Mouse (Mus musculus): ENCODE data around the gene Asb10. TPM values are rescaled to one million over a fixed set of nuclear protein-coding genes. Genes with fewer than 3 reads are reported as not detected.

Asb10 gene
- polyA plus RNA-seq (2012; rRNA removed; ENCODE audit: low replicate concordance), result 0.86 and 2.5 TPM in 2 replicates

GRCm38 (mm10) chr5:24540387-24541143 lies at the start of gene Asb10:
Asb10 (minus strand) TSS chr5:24540978.

DNA sequence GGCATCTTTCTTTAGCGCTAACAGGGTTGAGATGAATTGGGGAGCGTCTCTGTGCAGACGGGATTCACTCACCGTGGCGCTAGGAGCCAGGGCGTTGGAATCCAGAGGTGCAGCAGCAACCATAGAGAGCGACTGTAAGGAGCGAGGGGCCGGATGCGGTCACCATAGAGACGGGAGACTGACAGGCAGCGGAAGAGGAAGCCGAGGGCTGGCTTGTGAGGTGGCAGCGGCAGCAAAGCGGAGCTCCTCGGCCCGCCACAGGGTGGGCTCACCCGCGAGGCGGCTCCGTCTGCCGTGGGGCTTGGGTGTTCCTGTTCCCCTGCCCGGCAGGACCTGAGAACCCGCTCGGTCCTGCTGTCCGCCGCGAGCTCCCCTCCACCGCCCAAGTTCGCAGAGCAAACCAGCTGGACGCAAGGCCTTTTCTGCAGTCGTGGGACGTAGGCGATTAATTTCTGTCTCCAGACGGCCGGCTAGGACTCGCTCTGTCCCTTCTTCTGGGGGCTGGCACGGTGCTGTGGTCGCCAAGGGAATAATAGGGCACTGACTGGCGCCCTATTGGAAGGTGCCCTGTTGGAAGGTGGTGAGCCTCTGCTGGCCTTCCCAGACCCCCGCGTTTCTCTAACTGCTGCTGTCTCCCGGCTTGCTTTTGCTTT lies 45.9 kb upstream of the Asb10 start, which contains the start of gene Chpf2:
Chpf2 (plus strand) TSS at position 195 of the 653 bp plus-strand sequence.

DNA sequence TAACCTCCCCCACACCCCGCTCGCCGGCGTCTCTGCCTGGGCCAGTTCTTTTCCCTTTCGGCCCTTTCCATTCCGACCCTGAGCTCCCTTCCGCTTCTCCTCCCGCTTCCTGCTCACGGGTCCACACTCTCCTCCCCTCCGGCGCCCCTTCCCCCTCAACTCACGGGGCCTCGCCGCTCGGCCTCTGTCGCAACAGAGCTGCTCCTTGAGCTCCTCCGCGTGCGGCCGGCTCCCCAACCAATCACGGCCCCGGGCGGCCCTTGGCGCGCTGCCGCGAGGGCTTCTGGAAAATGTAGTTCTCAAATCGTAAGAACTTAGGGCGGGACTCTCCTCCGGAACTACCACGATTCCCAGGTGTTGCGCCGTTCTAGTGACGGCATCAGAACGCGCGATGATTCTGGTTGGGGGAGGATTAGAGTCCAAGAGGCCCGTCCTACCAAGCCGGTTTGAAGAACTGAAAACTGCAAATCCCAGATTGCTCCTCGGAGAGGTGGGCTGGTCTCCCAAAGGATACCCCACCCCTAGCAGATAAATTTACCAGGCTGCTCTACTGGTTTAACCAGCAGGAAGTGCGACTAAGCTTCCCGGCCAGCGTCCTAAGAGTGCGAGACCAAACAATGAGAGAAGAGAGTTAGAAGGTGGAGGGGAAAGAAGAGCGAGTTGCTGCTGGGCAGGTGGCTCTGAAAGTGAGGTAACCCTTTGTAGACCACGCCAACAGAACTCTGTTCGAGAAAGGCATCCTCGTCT lies 36.6 kb upstream of the Asb10 start, which contains the start of gene Abcf2:
Abcf2 (minus strand) TSS at position 285 of the 747 bp plus-strand sequence.

DNA sequence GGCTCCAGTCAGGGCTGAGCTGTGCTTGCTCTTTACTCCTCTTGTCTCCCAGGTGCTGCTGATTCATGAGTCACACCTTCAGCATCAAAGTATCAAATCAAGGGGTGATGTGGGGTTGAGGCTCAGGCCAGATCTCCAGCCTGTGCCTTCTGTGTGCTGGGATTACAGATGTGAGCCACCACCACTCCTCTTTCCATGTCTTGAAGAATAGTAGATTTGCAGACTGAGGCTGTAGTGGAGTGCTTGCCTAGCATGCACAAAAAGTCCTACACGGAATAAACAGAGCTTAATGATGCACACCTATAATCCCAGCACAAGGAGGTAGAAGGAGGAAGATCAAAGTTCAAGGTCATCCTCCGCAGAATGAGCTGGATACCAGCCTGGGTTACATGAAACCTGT lies 15.9 kb upstream of the Asb10 start, which contains the start of gene 4931409K22Rik:
4931409K22Rik (minus strand) TSS at position 101 of the 400 bp plus-strand sequence.

GRCm38 (mm10) chr5:24526889-24527230 lies 13.9 kb downstream of the Asb10 start, which contains the start of gene Gbx1:
Gbx1 (minus strand) TSS chr5:24527202.

Other genes starting within 250 kb of the Asb10 start
- gene Kcnh2, start 189.4 kb downstream of the Asb10 start, polyA plus RNA-seq (2012; rRNA removed; ENCODE audit: low replicate concordance), result 37.6 and 114 TPM in 2 replicates
- 41.6 and 73.0 TPM in 2 replicates for gene Nos3, start 176.2 kb downstream of the Asb10 start, polyA plus RNA-seq (2012; rRNA removed; ENCODE audit: low replicate concordance)
- 1.9 and 4.6 TPM in 2 replicates for gene Atg9b, start 148.8 kb downstream of the Asb10 start, polyA plus RNA-seq (2012; rRNA removed; ENCODE audit: low replicate concordance)
- 69.9 and 87.9 TPM in 2 replicates for gene Abcb8, start 147.3 kb downstream of the Asb10 start, polyA plus RNA-seq (2012; rRNA removed; ENCODE audit: low replicate concordance)
- 0.64 and 0.75 TPM in 2 replicates for gene Asic3, start 127.6 kb downstream of the Asb10 start, polyA plus RNA-seq (2012; rRNA removed; ENCODE audit: low replicate concordance)
- 87.6 and 100 TPM in 2 replicates for gene Cdk5, start 117.4 kb downstream of the Asb10 start, polyA plus RNA-seq (2012; rRNA removed; ENCODE audit: low replicate concordance)
- 71.2 and 99.7 TPM in 2 replicates for gene Slc4a2, start 117.1 kb downstream of the Asb10 start, polyA plus RNA-seq (2012; rRNA removed; ENCODE audit: low replicate concordance)
- 257 and 263 TPM in 2 replicates for gene Fastk, start 95.7 kb downstream of the Asb10 start, polyA plus RNA-seq (2012; rRNA removed; ENCODE audit: low replicate concordance)
- 22.5 and 42.2 TPM in 2 replicates for gene Tmub1, start 93.1 kb downstream of the Asb10 start, polyA plus RNA-seq (2012; rRNA removed; ENCODE audit: low replicate concordance)
- 70.0 and 103 TPM in 2 replicates for gene Agap3, start 88.8 kb downstream of the Asb10 start, polyA plus RNA-seq (2012; rRNA removed; ENCODE audit: low replicate concordance)
- gene Gbx1, start 13.8 kb downstream of the Asb10 start, polyA plus RNA-seq (2012; rRNA removed; ENCODE audit: low replicate concordance), result 0.03 and 0.12 TPM in 2 replicates
- gene 4931409K22Rik, start 15.8 kb upstream of the Asb10 start, polyA plus RNA-seq (2012; rRNA removed; ENCODE audit: low replicate concordance), result 0.04 TPM in 1 of 2 replicates, not detected in the other
- gene Abcf2, start 36.5 kb upstream of the Asb10 start, polyA plus RNA-seq (2012; rRNA removed; ENCODE audit: low replicate concordance), result 47.6 and 66.5 TPM in 2 replicates
- 53.7 and 55.7 TPM in 2 replicates for gene Chpf2, start 45.8 kb upstream of the Asb10 start, polyA plus RNA-seq (2012; rRNA removed; ENCODE audit: low replicate concordance)
- 20.1 and 43.3 TPM in 2 replicates for gene Smarcd3, start 83.4 kb upstream of the Asb10 start, polyA plus RNA-seq (2012; rRNA removed; ENCODE audit: low replicate concordance)
- gene Nub1, start 144.6 kb upstream of the Asb10 start, polyA plus RNA-seq (2012; rRNA removed; ENCODE audit: low replicate concordance), result 45.0 and 48.6 TPM in 2 replicates
- 5.2 and 9.2 TPM in 2 replicates for gene Wdr86, start 189.7 kb upstream of the Asb10 start, polyA plus RNA-seq (2012; rRNA removed; ENCODE audit: low replicate concordance)
- 0.35 TPM in 1 of 2 replicates, not detected in the other for gene Crygn, start 217.0 kb upstream of the Asb10 start, polyA plus RNA-seq (2012; rRNA removed; ENCODE audit: low replicate concordance)

Data from subcutaneous adipose tissue, adult 2 months (tissue).